21 mouse cellular contexts compared by ENCODE assay signal in the genomic region with DNA sequence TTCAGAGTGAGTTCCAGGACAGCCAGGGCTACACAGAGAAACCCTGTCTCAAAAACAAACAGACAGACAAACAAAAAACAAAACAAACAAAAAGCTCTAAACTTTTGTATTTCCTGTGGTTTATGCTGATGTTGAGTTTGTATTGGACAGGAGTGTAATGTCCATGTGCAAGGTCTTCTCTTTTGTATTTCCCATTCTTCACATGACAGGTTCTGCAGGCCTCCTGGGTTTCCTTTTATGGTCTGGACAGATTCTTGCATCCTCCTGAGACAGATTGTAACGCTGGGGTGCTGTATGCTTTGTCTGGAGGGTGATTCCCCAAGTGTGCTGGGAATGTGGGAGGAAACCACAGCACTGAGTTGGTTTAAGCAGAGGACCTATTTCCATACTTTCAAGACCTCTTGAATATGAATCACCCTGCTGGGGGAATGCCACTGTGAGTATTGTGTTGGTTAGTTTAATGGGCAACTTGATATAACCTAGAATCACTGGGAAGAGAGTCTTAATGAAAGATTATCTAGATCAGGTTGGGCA. TPM values are rescaled to one million over a fixed set of nuclear protein-coding genes. Genes with fewer than 3 reads are reported as not detected.
"Had no signal": no experiment of that assay in that cellular context is flagged by ENCODE, and none has a peak within 500 bp of the region (broad histone marks: within the 10 kb centered on the region; RNA-seq: fewer than 3 reads in every experiment).

No protein-coding gene starts in this region.

- H3K36me3 ChIP-seq: limb, embryonic 13.5 days; neural tube, embryonic 15.5 days had no signal

- DNase-seq: kidney, adult 8-10 months; kidney, postnatal 4 days; left cerebral cortex, postnatal 4 days; lung, embryonic 14.5 days; lung, postnatal 10 days; thymus, postnatal 4 days had no signal

- H3K27me3 ChIP-seq: limb, embryonic 13.5 days; liver, embryonic 15.5 days; neural tube, embryonic 15.5 days had no signal

- ATAC-seq: midbrain, embryonic 16.5 days had no signal

- H3K27ac ChIP-seq: kidney, postnatal 0 days; limb, embryonic 13.5 days; liver, embryonic 15.5 days; macrophage; neural tube, embryonic 15.5 days; stomach, postnatal 0 days had no signal

- H3K4me2 ChIP-seq: limb, embryonic 13.5 days; liver, embryonic 15.5 days; lung, embryonic 14.5 days; midbrain, embryonic 11.5 days; neural tube, embryonic 15.5 days had no signal

- H3K9me3 ChIP-seq: limb, embryonic 13.5 days; liver, embryonic 15.5 days; neural tube, embryonic 15.5 days had no signal

- H3K4me3 ChIP-seq: limb, embryonic 13.5 days; liver, embryonic 15.5 days; megakaryocyte, embryonic 14.5 days; neural tube, embryonic 15.5 days had no signal

- H3K4me1 ChIP-seq: limb, embryonic 13.5 days; neural tube, embryonic 15.5 days had no signal

- H3K9ac ChIP-seq: limb, embryonic 13.5 days; liver, embryonic 15.5 days; lung, embryonic 14.5 days; neural tube, embryonic 15.5 days had no signal

RNA-seq across cellular contexts. Expression of a gene that starts 50.4 kb away (rescaled TPM):
- total RNA-seq: layer of hippocampus, postnatal 14 days; left cerebral cortex, adult 18-20 months; left cerebral cortex, postnatal 10 days; left cerebral cortex, postnatal 4 days had no signal
- polyA plus RNA-seq: midbrain, embryonic 11.5 days; midbrain, embryonic 16.5 days; neural tube, embryonic 11.5 days; neural tube, embryonic 15.5 days had no signal

RNA-seq across cellular contexts. Expression of a gene that starts 58.8 kb away (rescaled TPM):
- total RNA-seq: layer of hippocampus, adult 8-10 months; layer of hippocampus, postnatal 14 days; left cerebral cortex, adult 18-20 months; left cerebral cortex, postnatal 10 days; left cerebral cortex, postnatal 4 days; liver, adult 2 months had no signal
- polyA plus RNA-seq: kidney, postnatal 0 days; limb, embryonic 13.5 days; liver, adult 2 months; liver, embryonic 15.5 days; macrophage; midbrain, embryonic 11.5 days; midbrain, embryonic 16.5 days; neural tube, embryonic 11.5 days; neural tube, embryonic 15.5 days; stomach, postnatal 0 days had no signal
